Comparison of ENCODE assay signal across 9 mouse cellular contexts in genomic region chr4:144898036-144898649, GRCm38 (mm10). TPM values are rescaled to one million over a fixed set of nuclear protein-coding genes. Genes with fewer than 3 reads are reported as not detected.
A peak's percentile ranks its signal among the peaks of the same experiment; 100 is the strongest.
DNase-seq lines count a peak whose midpoint lies in the region; ATAC-seq lines count a peak whose summit lies in the region.
"Had no signal": no experiment of that assay in that cellular context is flagged by ENCODE, and none has a peak within 500 bp of the region (broad histone marks: within the 10 kb centered on the region; RNA-seq: fewer than 3 reads in every experiment).

No protein-coding gene starts in this region.

- no peak for ATAC-seq in kidney, embryonic 14.5 days (ENCODE audit: low FRiP score, low TSS enrichment)
- ATAC-seq in midbrain, embryonic 16.5 days, result no peak
- ATAC-seq in forebrain, embryonic 15.5 days (replicated peaks), result no peak

- peaks cover 34% of the 10 kb centered on the region for H3K36me3 ChIP-seq in kidney, embryonic 14.5 days (ENCODE audit: control insufficient read depth, insufficient read depth, low read length)
- H3K36me3 ChIP-seq in megakaryocyte, embryonic 14.5 days (replicated peaks; ENCODE audit: low read length), result peaks cover 89% of the 10 kb centered on the region
- no peaks in the 10 kb centered on the region for H3K36me3 ChIP-seq in midbrain, embryonic 16.5 days (ENCODE audit: control insufficient read depth, insufficient read depth, low read length)
- no peaks in the 10 kb centered on the region for H3K36me3 ChIP-seq in forebrain, embryonic 15.5 days

- H3K4me1 ChIP-seq in kidney, embryonic 14.5 days (ENCODE audit: control insufficient read depth, insufficient read depth, low read length), result peaks cover 29% of the 10 kb centered on the region
- peaks cover 71% of the 10 kb centered on the region for H3K4me1 ChIP-seq in megakaryocyte, embryonic 14.5 days
- H3K4me1 ChIP-seq in midbrain, embryonic 16.5 days (ENCODE audit: control insufficient read depth, insufficient read depth, low read length), result peaks cover 16% of the 10 kb centered on the region
- peaks cover 15% of the 10 kb centered on the region for H3K4me1 ChIP-seq in forebrain, embryonic 15.5 days

- 67% methylated on average over 6 of the region's 6 CpGs for WGBS in kidney, embryonic 14.5 days
- WGBS in midbrain, embryonic 16.5 days, result 88% methylated on average over 6 of the region's 6 CpGs
- WGBS in forebrain, embryonic 15.5 days, result 77% methylated on average over 6 of the region's 6 CpGs

- H3K4me3 ChIP-seq in kidney, embryonic 14.5 days (ENCODE audit: low read length), result no peak overlapping the region
- peak overlapping the region; percentile 92 for H3K4me3 ChIP-seq in megakaryocyte, embryonic 14.5 days (replicated peaks)
- H3K4me3 ChIP-seq in midbrain, embryonic 16.5 days (ENCODE audit: low read depth, low read length), result no peak overlapping the region
- no peak overlapping the region for H3K4me3 ChIP-seq in forebrain, embryonic 15.5 days
- H3K4me3 ChIP-seq: embryonic facial prominence, embryonic 13.5 days had no signal

- H3K9ac ChIP-seq in kidney, embryonic 14.5 days (ENCODE audit: low read depth, low read length), result no peak overlapping the region
- no peak overlapping the region for H3K9ac ChIP-seq in midbrain, embryonic 16.5 days (ENCODE audit: low read depth, low read length)
- H3K9ac ChIP-seq in forebrain, embryonic 15.5 days (replicated peaks), result no peak overlapping the region
- H3K9ac ChIP-seq: embryonic facial prominence, embryonic 13.5 days had no signal

- intact Hi-C loops in left cerebral cortex, postnatal 14 days (cut with DNase I), result loop anchor here (10.0 kb wide), 1 partner anchor 207 kb away; no protein-coding TSS in a partner anchor

- H3K4me2 ChIP-seq in kidney, embryonic 14.5 days (replicated peaks; ENCODE audit: low read depth, low read length), result no peak overlapping the region; the same call in 1 of the 2 replicates
- no peak overlapping the region for H3K4me2 ChIP-seq in midbrain, embryonic 16.5 days (ENCODE audit: low read length)
- H3K4me2 ChIP-seq in forebrain, embryonic 15.5 days (replicated peaks), result no peak overlapping the region
- H3K4me2 ChIP-seq: embryonic facial prominence, embryonic 13.5 days had no signal

- no peaks in the 10 kb centered on the region for H3K9me3 ChIP-seq in kidney, embryonic 14.5 days (ENCODE audit: control insufficient read depth, low read length)
- H3K9me3 ChIP-seq in megakaryocyte, embryonic 14.5 days, result no peaks in the 10 kb centered on the region
- H3K9me3 ChIP-seq in midbrain, embryonic 16.5 days (replicated peaks; ENCODE audit: control insufficient read depth, low read length, poor library complexity, severe bottlenecking), result no peaks in the 10 kb centered on the region
- H3K9me3 ChIP-seq in forebrain, embryonic 15.5 days, result no peaks in the 10 kb centered on the region
- H3K9me3 ChIP-seq: embryonic facial prominence, embryonic 13.5 days had no signal

- DNase-seq in adrenal gland, adult (ENCODE audit: inconsistent age in 2 of 2, low spot score in 1 of 2), result peak; percentile 58 to 83
- no peak for DNase-seq in adrenal gland, postnatal 4 days (ENCODE audit: low spot score in 2 of 2)
- peak; percentile 83 to 93 for DNase-seq in heart, adult 18-20 months
- no peak for DNase-seq in left cerebral cortex, postnatal 14 days (ENCODE audit: low spot score in 2 of 2)

- H3K27ac ChIP-seq in kidney, embryonic 14.5 days (ENCODE audit: low read depth, low read length), result peak overlapping the region; percentile 47
- H3K27ac ChIP-seq in midbrain, embryonic 16.5 days (ENCODE audit: low read length), result no peak overlapping the region
- no peak overlapping the region for H3K27ac ChIP-seq in forebrain, embryonic 15.5 days (replicated peaks)
- H3K27ac ChIP-seq: embryonic facial prominence, embryonic 13.5 days had no signal

- no peaks in the 10 kb centered on the region for H3K27me3 ChIP-seq in kidney, embryonic 14.5 days (ENCODE audit: control insufficient read depth, insufficient read depth, low read length)
- no peaks in the 10 kb centered on the region for H3K27me3 ChIP-seq in megakaryocyte, embryonic 14.5 days (replicated peaks)
- H3K27me3 ChIP-seq in midbrain, embryonic 16.5 days (ENCODE audit: control insufficient read depth, insufficient read depth, low read depth, low read length), result peaks cover 16% of the 10 kb centered on the region
- peaks cover 21% of the 10 kb centered on the region for H3K27me3 ChIP-seq in forebrain, embryonic 15.5 days

RNA-seq across cellular contexts. Expression of gene Dhrs3, which starts 5.5 kb away (rescaled TPM):
- 10 to 100 TPM; 75.8 to 96.2 TPM for total RNA-seq in adrenal gland, postnatal 4 days (2021)
- 100 to 1,000 TPM; 114 to 133 TPM for total RNA-seq in heart, adult 18-20 months (2021)
- polyA plus RNA-seq in kidney, embryonic 14.5 days (2014; fragmentation: Nextera tagmentation; extraction: Ambion mirVana), result 153 and 226 TPM in 2 replicates
- polyA plus RNA-seq in megakaryocyte, embryonic 14.5 days (2012; ENCODE audit: insufficient read depth, low replicate concordance), result 44.7 and 211 TPM in 2 replicates
- 27.4 and 41.6 TPM in 2 replicates for polyA plus RNA-seq in midbrain, embryonic 16.5 days (2015; fragmentation: Nextera tagmentation; extraction: Ambion mirVana)
- 10 to 100 TPM; 22.2 TPM for total RNA-seq in left cerebral cortex, postnatal 14 days (2021)
- polyA plus RNA-seq in forebrain, embryonic 15.5 days (2015; fragmentation: Nextera tagmentation; extraction: Ambion mirVana), result 18.3 and 19.6 TPM in 2 replicates

Comparison
In these comparisons a context has a peak if more than half of its experiments do, and no peak if none do; other contexts are left out.
1. DNase-seq: peak in adrenal gland, adult (2 of 2) and heart, adult 18-20 months (2 of 2); none in adrenal gland, postnatal 4 days (0 of 2) and left cerebral cortex, postnatal 14 days (0 of 2).